Mouse (Mus musculus) lung, embryonic 15.5 days (tissue): ENCODE results near the gene Drd4. TPM values are rescaled to one million over a fixed set of nuclear protein-coding genes. Genes with fewer than 3 reads are reported as not detected.

Experiments used
- ATAC-seq: fragments of 200-750 bp; cut with Nextera tagmentation; 2 replicates; pipeline ENCODE4 v1.8.0; 2017; ENCODE audit warnings: moderate number of reproducible peaks, borderline replicate concordance; ENCODE audit not compliant: low FRiP score, low TSS enrichment; ENCODE audit errors: extremely low read depth
- H3K27ac ChIP-seq: fragments of 300-500 bp; sonication (generic); 2 replicates; pipeline ENCODE4 v1.5.1; 2015; ENCODE audit warnings: moderate library complexity, mild to moderate bottlenecking, inconsistent platforms
- H3K27me3 ChIP-seq: fragments of 300-500 bp; sonication (generic); 2 replicates; pipeline ENCODE4 v1.6.1; 2015; ENCODE audit warnings: inconsistent platforms
- H3K36me3 ChIP-seq: fragments of 300-500 bp; sonication (generic); 2 replicates; pipeline ENCODE4 v1.6.1; 2015; ENCODE audit warnings: inconsistent platforms
- H3K4me1 ChIP-seq: fragments of 300-500 bp; sonication (generic); 2 replicates; pipeline ENCODE4 v1.6.1; 2015; ENCODE audit warnings: inconsistent platforms
- H3K4me2 ChIP-seq: fragments of 300-500 bp; sonication (generic); 2 replicates; pipeline ENCODE4 v1.6.1; 2015; ENCODE audit warnings: inconsistent platforms, mild to moderate bottlenecking, moderate library complexity
- H3K4me3 ChIP-seq: fragments of 300-500 bp; sonication (generic); 2 replicates; pipeline ENCODE4 v1.5.1; 2015; ENCODE audit warnings: mild to moderate bottlenecking, inconsistent platforms
- H3K9ac ChIP-seq: fragments of 300-500 bp; sonication (generic); 2 replicates; pipeline ENCODE4 v1.6.1; 2015; ENCODE audit warnings: inconsistent platforms
- H3K9me3 ChIP-seq: fragments of 300-500 bp; sonication (generic); 2 replicates; pipeline ENCODE4 v1.6.1; 2016; ENCODE audit warnings: inconsistent platforms
- WGBS: fragments of 180-500 bp; shearing (Covaris S2); methylation state at CpG from one replicate; pipeline ENCODE4 v1.1.7; 2015; 5-methylcytosine and 5-hydroxymethylcytosine counted together
- polyA plus RNA-seq: library from polyadenylated mRNA; unstranded; fragments of >200 nt; fragmentation: Nextera tagmentation; extraction: Ambion mirVana; gene quantifications from 2 replicates; pipeline ENCODE4 v1.2.1, GENCODE M21; 2015

Drd4 gene
- polyA plus RNA-seq, 1 experiment from 2014 or later = 0.57 TPM

DNA sequence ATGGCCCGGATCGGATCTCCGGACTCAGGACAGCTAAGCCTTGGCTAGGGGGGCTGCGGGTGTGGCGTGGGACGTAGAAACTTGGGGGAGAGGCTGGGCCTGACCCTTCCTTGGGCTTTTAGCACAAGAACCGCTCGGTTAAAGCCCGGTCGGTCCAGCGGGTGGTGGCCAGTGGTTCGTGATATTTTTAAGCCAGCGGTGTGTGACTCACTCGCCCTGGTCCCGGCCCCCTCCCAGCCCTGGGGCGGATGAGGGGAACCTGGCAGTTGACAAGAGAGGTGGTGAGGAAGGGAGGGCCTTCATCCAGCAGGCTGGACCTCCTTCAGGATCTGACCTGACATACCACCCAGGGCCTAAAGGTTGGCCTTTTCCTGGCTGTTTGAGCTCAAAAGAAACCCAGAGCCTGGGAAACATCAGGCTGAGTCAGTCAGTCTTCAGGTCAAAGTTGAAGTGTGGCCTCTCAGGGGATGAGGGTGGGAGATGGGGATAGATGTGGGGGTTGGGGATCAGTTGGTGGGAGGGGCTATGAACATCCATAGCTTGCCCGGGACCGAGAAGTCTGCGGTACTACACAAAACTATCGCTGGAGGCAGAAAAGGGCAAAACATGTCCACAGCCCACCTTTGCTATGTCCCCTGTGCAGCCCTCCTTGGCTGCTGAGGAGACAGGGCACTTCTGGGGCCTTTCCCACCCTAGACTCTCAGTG is 47.6 kb downstream of the Drd4 start:
- peaks cover 5% of the 10 kb centered on the region; the same call in 1 of the 2 replicates for H3K36me3 ChIP-seq
- 32% methylated on average over 20 of the region's 20 CpGs for WGBS
- peak overlapping the region; percentile 61 for H3K4me2 ChIP-seq
- peak overlapping the region; percentile 81 for H3K27ac ChIP-seq
- H3K9ac ChIP-seq = peak overlapping the region; percentile 36
- H3K9me3 ChIP-seq = no peaks in the 10 kb centered on the region
- H3K4me1 ChIP-seq = peaks cover 25% of the 10 kb centered on the region
- peak overlapping the region; percentile 36 for H3K4me3 ChIP-seq
- no peak for ATAC-seq
- H3K27me3 ChIP-seq = 0 out of 2 replicates have a peak, but pooled peaks cover 4% of the 10 kb centered on the region

DNA sequence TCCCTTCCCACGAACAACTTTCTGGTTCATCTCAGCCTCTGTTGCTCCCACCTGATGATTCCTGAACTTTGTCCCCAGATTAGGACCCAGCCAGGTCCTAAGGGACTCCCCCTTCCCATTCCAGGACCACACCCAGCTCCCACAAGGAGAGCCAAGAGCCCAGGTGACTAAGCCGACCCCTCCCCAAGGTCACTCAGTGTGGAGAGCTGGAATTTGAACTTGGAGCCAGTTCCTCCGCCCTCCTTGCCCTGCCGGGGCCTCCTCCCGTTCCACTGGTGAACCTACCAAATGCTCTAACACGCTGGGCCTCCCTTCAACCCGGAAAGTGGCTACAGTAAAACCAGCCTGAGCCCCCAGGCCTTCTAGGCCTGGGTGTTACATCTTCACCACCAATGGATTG is 48.2 kb downstream of the Drd4 start:
- 0 out of 2 replicates have a peak, but pooled peaks cover 4% of the 10 kb centered on the region for H3K27me3 ChIP-seq
- peak overlapping the region; percentile 81 for H3K27ac ChIP-seq

DNA sequence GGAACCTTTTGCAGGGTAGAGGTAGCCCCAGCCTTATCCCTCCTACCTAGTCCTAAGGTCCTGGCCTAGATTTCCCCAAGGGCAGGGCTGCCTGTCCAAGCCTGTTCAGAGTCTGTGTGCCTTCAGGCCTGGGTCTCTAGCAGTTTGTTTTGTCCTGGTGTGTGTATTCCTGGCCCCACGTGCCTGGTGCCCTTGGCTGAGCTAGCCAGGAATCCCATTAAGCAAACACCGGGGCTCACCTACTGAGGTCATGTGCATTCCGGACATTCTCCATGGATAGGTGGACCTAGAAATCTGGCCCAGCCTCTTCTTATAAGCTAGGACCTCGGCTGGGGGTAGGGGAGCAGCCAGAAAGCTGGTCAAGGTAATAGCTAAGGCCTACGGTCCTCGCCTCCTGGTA is 48.7 kb downstream of the Drd4 start:
- Histone ChIP-seq H3K36me3 (no peaks in the 10 kb centered on the region), H3K9me3 (no peaks in the 10 kb centered on the region), H3K4me3 (peak overlapping the region; percentile 36; the same call in 1 of the 2 replicates), H3K9ac (no peak overlapping the region), H3K27me3 (0 out of 2 replicates have a peak, but pooled peaks cover 4% of the 10 kb centered on the region), H3K27ac (peak overlapping the region; percentile 81), H3K4me2 (peak overlapping the region; percentile 61), H3K4me1 (peaks cover 25% of the 10 kb centered on the region)
- ATAC-seq = peak; percentile 41
- whole genome bisulfite sequencing = 59% methylated on average over 6 of the region's 6 CpGs

More for the DNA sequence above, 48.2 kb downstream of the Drd4 start:
- peak overlapping the region; percentile 61 for H3K4me2 ChIP-seq
- no peak for ATAC-seq
- H3K4me1 ChIP-seq = peaks cover 25% of the 10 kb centered on the region
- peak overlapping the region; percentile 36; the same call in 1 of the 2 replicates for H3K9ac ChIP-seq
- H3K36me3 ChIP-seq = no peaks in the 10 kb centered on the region
- 45% methylated on average over 7 of the region's 7 CpGs for WGBS
- H3K9me3 ChIP-seq = no peaks in the 10 kb centered on the region
- peak overlapping the region; percentile 36 for H3K4me3 ChIP-seq

DNA sequence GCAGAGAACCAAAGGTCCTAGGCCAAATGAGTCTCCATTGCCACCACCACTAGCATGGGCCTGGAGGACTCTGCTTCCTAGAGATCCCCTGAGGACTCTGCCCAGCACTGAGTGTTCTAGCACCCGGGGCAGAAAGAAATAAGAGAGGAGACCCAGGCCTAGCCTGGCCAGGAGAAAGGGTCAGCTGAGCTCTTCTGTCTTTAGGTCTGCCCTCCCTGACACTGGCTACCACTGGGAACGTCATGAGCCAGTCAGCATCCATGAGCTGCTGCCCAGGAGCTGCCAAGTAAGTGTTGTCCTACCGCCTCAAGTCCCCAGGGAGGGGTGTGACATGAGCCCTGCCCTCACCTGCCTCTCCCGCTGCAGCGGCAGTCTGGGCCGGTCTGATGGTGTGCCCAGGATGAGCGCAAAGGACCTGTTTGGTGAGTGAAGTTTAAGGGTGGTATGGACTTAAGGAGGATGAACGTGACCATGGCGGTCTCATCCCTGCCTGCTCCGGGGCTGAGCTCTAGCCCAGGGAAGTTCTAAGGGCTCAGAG is 50.0 kb downstream of the Drd4 start:
- Histone ChIP-seq H3K4me2 (no peak overlapping the region), H3K9ac (no peak overlapping the region), H3K9me3 (no peaks in the 10 kb centered on the region), H3K4me1 (peaks cover 25% of the 10 kb centered on the region), H3K27me3 (0 out of 2 replicates have a peak, but pooled peaks cover 4% of the 10 kb centered on the region), H3K4me3 (no peak overlapping the region), H3K36me3 (no peaks in the 10 kb centered on the region), H3K27ac (no peak overlapping the region)
- 73% methylated on average over 10 of the region's 10 CpGs for WGBS
- ATAC-seq = no peak

DNA sequence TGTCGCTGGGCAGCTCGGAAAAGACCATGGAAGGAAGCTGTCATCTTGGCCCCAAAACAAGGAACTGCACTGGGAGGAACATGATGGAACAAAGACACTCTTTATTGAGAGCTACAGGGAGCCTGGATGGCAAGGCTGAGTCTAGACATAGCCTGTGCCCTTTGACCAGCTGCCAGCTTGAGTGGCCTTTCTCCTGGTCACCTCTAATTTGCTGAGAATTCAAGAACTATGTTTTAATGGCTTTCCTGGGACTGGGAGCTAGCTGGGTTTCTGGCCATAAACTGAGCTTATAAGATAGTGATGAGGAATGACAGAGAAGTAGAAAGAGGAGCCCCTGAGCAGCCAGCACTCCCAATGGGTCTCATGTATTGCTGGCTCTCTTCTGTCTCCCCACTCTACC is 51.4 kb downstream of the Drd4 start:
- Histone ChIP-seq H3K27ac (no peak overlapping the region), H3K4me3 (no peak overlapping the region), H3K4me1 (peaks cover 20% of the 10 kb centered on the region), H3K27me3 (0 out of 2 replicates have a peak, but pooled peaks cover 4% of the 10 kb centered on the region), H3K9me3 (no peaks in the 10 kb centered on the region), H3K36me3 (no peaks in the 10 kb centered on the region), H3K4me2 (no peak overlapping the region), H3K9ac (no peak overlapping the region)
- WGBS = 75% methylated on average over 2 of the region's 2 CpGs
- no peak for ATAC-seq

DNA sequence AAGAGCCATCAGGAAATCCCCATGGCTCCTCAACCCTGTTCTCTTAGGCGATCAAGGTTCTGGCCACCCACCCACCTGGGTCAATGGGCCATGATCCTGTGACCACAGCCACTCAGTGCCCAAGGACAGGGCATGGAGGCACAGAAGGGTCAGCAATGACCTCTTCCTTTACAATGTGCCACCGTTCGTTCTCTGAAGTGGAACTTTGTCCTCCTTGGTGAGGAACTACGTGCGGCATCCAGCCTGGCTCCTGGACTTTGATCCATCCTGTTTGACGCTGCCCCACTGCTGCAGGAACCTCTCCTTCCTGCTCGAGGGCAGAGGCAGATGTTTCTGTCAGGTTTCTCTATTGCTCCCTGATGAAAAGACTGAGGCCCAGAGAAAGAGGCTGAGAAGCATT is 51.9 kb downstream of the Drd4 start:
- 67% methylated on average over 7 of the region's 7 CpGs for whole genome bisulfite sequencing
- Histone ChIP-seq H3K9ac (no peak overlapping the region), H3K27ac (no peak overlapping the region), H3K9me3 (no peaks in the 10 kb centered on the region), H3K4me3 (no peak overlapping the region), H3K4me2 (no peak overlapping the region), H3K4me1 (peaks cover 19% of the 10 kb centered on the region), H3K27me3 (0 out of 2 replicates have a peak, but pooled peaks cover 3% of the 10 kb centered on the region), H3K36me3 (no peaks in the 10 kb centered on the region)
- ATAC-seq = no peak

DNA sequence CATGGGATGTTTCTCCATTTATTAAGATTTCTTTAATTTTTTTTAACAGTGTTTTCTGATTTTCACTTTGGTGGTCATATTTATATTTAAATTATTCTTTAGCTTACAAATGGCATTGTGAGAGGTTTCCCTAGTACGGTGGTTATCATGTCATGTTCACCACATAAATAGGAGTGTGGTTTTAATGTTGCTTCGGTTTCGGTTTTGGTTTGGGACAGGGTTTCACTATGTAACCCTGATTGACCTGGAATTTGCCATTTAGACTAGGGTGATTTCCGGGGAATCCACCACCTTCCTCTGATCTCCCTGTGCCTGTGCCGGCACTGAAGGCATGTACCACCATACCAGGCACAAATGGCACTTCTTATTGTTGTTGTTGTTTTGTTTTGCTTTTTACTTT is 53.0 kb downstream of the Drd4 start:
- Histone ChIP-seq H3K27me3 (no peaks in the 10 kb centered on the region), H3K4me3 (no peak overlapping the region), H3K4me1 (peaks cover 13% of the 10 kb centered on the region; the same call in 1 of the 2 replicates), H3K9ac (no peak overlapping the region), H3K4me2 (no peak overlapping the region), H3K36me3 (no peaks in the 10 kb centered on the region), H3K27ac (no peak overlapping the region), H3K9me3 (no peaks in the 10 kb centered on the region)
- no peak for ATAC-seq
- WGBS = 78% methylated on average over 5 of the region's 5 CpGs

Other genes starting within 250 kb of the Drd4 start
- 5.3 and 5.8 TPM in 2 replicates for gene B4galnt4, start 230.9 kb upstream of the Drd4 start, polyA plus RNA-seq
- 14.6 and 15.2 TPM in 2 replicates for gene Pkp3, start 213.8 kb upstream of the Drd4 start, polyA plus RNA-seq
- gene Sigirr, start 191.4 kb upstream of the Drd4 start, polyA plus RNA-seq = 12.8 and 15.1 TPM in 2 replicates
- gene Ano9, start 174.2 kb upstream of the Drd4 start, polyA plus RNA-seq = 6.4 and 6.5 TPM in 2 replicates
- gene Ptdss2, start 169.6 kb upstream of the Drd4 start, polyA plus RNA-seq = 70.1 and 70.6 TPM in 2 replicates
- gene Rnh1, start 119.1 kb upstream of the Drd4 start, polyA plus RNA-seq = 143 and 152 TPM in 2 replicates
- 99.9 and 102 TPM in 2 replicates for gene Hras, start 98.0 kb upstream of the Drd4 start, polyA plus RNA-seq
- 5.8 and 6.9 TPM in 2 replicates for gene Lrrc56, start 97.8 kb upstream of the Drd4 start, polyA plus RNA-seq
- gene Lmntd2, start 77.9 kb upstream of the Drd4 start, polyA plus RNA-seq = 1.1 and 1.3 TPM in 2 replicates
- 59.7 and 62.6 TPM in 2 replicates for gene Rassf7, start 76.1 kb upstream of the Drd4 start, polyA plus RNA-seq
- 71.8 and 71.9 TPM in 2 replicates for gene Phrf1, start 63.2 kb upstream of the Drd4 start, polyA plus RNA-seq
- 3.0 and 4.6 TPM in 2 replicates for gene Irf7, start 25.5 kb upstream of the Drd4 start, polyA plus RNA-seq
- not detected in 2 replicates for gene Cdhr5, start 15.2 kb upstream of the Drd4 start, polyA plus RNA-seq
- 2.3 and 2.6 TPM in 2 replicates for gene Sct, start 12.9 kb upstream of the Drd4 start, polyA plus RNA-seq
- 56.0 and 56.2 TPM in 2 replicates for gene Deaf1, start 35.7 kb downstream of the Drd4 start, polyA plus RNA-seq
- gene Tmem80, start 35.7 kb downstream of the Drd4 start, polyA plus RNA-seq = 42.3 and 45.8 TPM in 2 replicates
- gene Eps8l2, start 46.9 kb downstream of the Drd4 start, polyA plus RNA-seq = 29.1 and 29.8 TPM in 2 replicates
- gene Taldo1, start 100.2 kb downstream of the Drd4 start, polyA plus RNA-seq = 281 and 293 TPM in 2 replicates
- 50.8 and 51.8 TPM in 2 replicates for gene Gatd1, start 122.1 kb downstream of the Drd4 start, polyA plus RNA-seq
- 0.52 and 0.90 TPM in 2 replicates for gene Cend1, start 137.5 kb downstream of the Drd4 start, polyA plus RNA-seq
- 24.9 and 25.1 TPM in 2 replicates for gene Slc25a22, start 145.9 kb downstream of the Drd4 start, polyA plus RNA-seq
- 14.4 and 15.8 TPM in 2 replicates for gene Pidd1, start 152.0 kb downstream of the Drd4 start, polyA plus RNA-seq
- 1,155 and 1,294 TPM in 2 replicates for gene Rplp2, start 155.4 kb downstream of the Drd4 start, polyA plus RNA-seq
- 35.9 and 41.6 TPM in 2 replicates for gene Pnpla2, start 163.2 kb downstream of the Drd4 start, polyA plus RNA-seq
- 35.6 and 40.8 TPM in 2 replicates for gene Cracr2b, start 169.1 kb downstream of the Drd4 start, polyA plus RNA-seq
- gene Cd151, start 175.4 kb downstream of the Drd4 start, polyA plus RNA-seq = 24.4 and 30.7 TPM in 2 replicates
- 66.9 and 69.2 TPM in 2 replicates for gene Polr2l, start 183.1 kb downstream of the Drd4 start, polyA plus RNA-seq
- 96.9 and 100 TPM in 2 replicates for gene Tspan4, start 183.2 kb downstream of the Drd4 start, polyA plus RNA-seq
- gene Chid1, start 247.9 kb downstream of the Drd4 start, polyA plus RNA-seq = 39.5 and 40.9 TPM in 2 replicates